Mouse (Mus musculus): ENCODE measurements at regions not wholly inside any gene's neighbourhood (a gene's known extent, or its start where the extent isn't known, plus 50 kb on each side); places are given as distances from the start of the nearest gene placed in this dataset.
A peak's percentile ranks its signal among the peaks of the same experiment; 100 is the strongest.

DNA sequence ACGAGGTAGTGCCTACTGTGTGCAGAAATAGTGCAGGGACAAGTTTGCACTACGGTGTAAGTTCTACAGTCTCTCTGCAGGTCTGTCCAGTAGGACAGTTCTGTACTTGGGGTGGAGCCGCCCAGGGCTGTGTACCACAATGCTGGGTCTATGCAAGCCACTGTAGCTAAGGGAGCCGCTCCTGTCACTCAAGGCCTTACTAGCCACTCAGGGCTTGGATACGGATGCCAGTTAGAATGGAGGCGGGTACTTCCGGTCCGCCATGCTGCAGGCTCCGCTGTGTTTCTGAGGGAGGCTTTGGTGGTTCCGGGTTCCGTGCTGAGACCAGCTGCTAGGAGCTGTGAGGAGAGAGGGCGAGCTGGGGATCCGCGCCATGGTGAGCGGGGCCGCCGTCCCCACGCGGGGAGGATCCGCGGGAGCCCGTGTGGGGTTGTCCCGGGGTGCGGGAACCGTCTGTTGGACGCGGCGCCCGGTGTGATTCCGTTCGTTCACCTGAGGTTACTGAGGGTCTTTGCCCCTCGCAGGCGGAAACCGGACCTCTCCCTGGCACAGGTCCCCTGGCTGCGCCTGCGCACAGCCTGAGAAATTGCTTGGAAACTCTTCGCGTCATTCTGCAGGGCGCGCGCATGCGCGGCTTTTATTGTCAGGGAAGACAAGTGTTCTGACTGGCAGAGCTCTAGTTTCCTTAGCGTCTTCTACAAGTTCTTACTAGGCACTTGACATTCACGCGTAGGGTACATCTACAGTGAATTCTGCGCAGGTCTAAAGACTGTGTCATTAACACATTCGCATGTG is 51.0 kb upstream of the Zfp873 start:
- peak; percentile 47 to 66 for DNase-seq (ENCODE audit: low spot score in 2 of 2)
